Mouse (Mus musculus): ENCODE data around the gene Grin3b. TPM values are rescaled to one million over a fixed set of nuclear protein-coding genes. Genes with fewer than 3 reads are reported as not detected.
A peak's percentile ranks its signal among the peaks of the same experiment; 100 is the strongest.

Grin3b gene
- polyA plus RNA-seq, 1 experiment from 2014 or later: 0.49 TPM

- Histone ChIP-seq H3K4me2 (replicated peaks; ENCODE audit: low read depth, low read length) (peak overlapping the region; percentile 11; the same call in 1 of the 2 replicates), H3K9ac (ENCODE audit: low read depth, low read length) (peak overlapping the region; percentile 45; the same call in 1 of the 2 replicates), H3K4me1 (replicated peaks; ENCODE audit: control insufficient read depth, insufficient read depth, low read length) (peaks cover 16% of the 10 kb centered on the region), H3K4me3 (ENCODE audit: low read depth, low read length) (no peak overlapping the region), H3K27me3 (ENCODE audit: control insufficient read depth, insufficient read depth, low read length) (no peaks in the 10 kb centered on the region), H3K27ac (ENCODE audit: low read depth, low read length) (peak overlapping the region; percentile 70), H3K36me3 (ENCODE audit: control insufficient read depth, insufficient read depth, low read length) (no peaks in the 10 kb centered on the region), H3K9me3 (ENCODE audit: control insufficient read depth, low read length) (no peaks in the 10 kb centered on the region)
- WGBS: 19% methylated on average over 16 of the region's 16 CpGs
- ATAC-seq (ENCODE audit: low FRiP score) (peak; percentile 72), DNase-seq (ENCODE audit: low spot score) (peak; percentile 71)
Measured at GRCm38 (mm10) chr10:79945507-79946234, 24.8 kb upstream of the Grin3b start.

GRCm38 (mm10) chr10:79946752-79947322 lies 23.7 kb upstream of the Grin3b start:
- DNase-seq (ENCODE audit: low spot score) (no peak), ATAC-seq (ENCODE audit: low FRiP score) (peak; percentile 28; the same call in 1 of the 2 replicates)
- Histone ChIP-seq H3K9me3 (ENCODE audit: control insufficient read depth, low read length) (no peaks in the 10 kb centered on the region), H3K4me1 (replicated peaks; ENCODE audit: control insufficient read depth, insufficient read depth, low read length) (peaks cover 16% of the 10 kb centered on the region), H3K27ac (ENCODE audit: low read depth, low read length) (peak overlapping the region; percentile 58), H3K36me3 (ENCODE audit: control insufficient read depth, insufficient read depth, low read length) (0 out of 2 replicates have a peak, but pooled peaks cover 3% of the 10 kb centered on the region), H3K9ac (ENCODE audit: low read depth, low read length) (0 out of 2 replicates have a peak overlapping the region, but pooled peaks have one; percentile 11), H3K4me3 (ENCODE audit: low read depth, low read length) (no peak overlapping the region), H3K27me3 (ENCODE audit: control insufficient read depth, insufficient read depth, low read length) (no peaks in the 10 kb centered on the region), H3K4me2 (replicated peaks; ENCODE audit: low read depth, low read length) (no peak overlapping the region; the same call in 1 of the 2 replicates)
- 14% methylated on average over 7 of the region's 7 CpGs for WGBS

- no peak for DNase-seq (ENCODE audit: low spot score)
- ATAC-seq (ENCODE audit: low FRiP score): no peak
- WGBS: 69% methylated on average over 6 of the region's 6 CpGs
- H3K36me3 ChIP-seq (ENCODE audit: control insufficient read depth, insufficient read depth, low read length): 0 out of 2 replicates have a peak, but pooled peaks cover 3% of the 10 kb centered on the region
- no peak overlapping the region for H3K9ac ChIP-seq (ENCODE audit: low read depth, low read length)
- no peaks in the 10 kb centered on the region for H3K27me3 ChIP-seq (ENCODE audit: control insufficient read depth, insufficient read depth, low read length)
- peak overlapping the region; percentile 58; the same call in 1 of the 2 replicates for H3K27ac ChIP-seq (ENCODE audit: low read depth, low read length)
- no peak overlapping the region for H3K4me2 ChIP-seq (replicated peaks; ENCODE audit: low read depth, low read length)
- H3K9me3 ChIP-seq (ENCODE audit: control insufficient read depth, low read length): no peaks in the 10 kb centered on the region
- H3K4me1 ChIP-seq (replicated peaks; ENCODE audit: control insufficient read depth, insufficient read depth, low read length): peaks cover 16% of the 10 kb centered on the region
- H3K4me3 ChIP-seq (ENCODE audit: low read depth, low read length): no peak overlapping the region
Measured at GRCm38 (mm10) chr10:79947502-79947901, 23.0 kb upstream of the Grin3b start.

- no peak for DNase-seq (ENCODE audit: low spot score)
- no peak overlapping the region for H3K9ac ChIP-seq (ENCODE audit: low read depth, low read length)
- H3K36me3 ChIP-seq (ENCODE audit: control insufficient read depth, insufficient read depth, low read length): 0 out of 2 replicates have a peak, but pooled peaks cover 6% of the 10 kb centered on the region
- no peak overlapping the region for H3K4me3 ChIP-seq (ENCODE audit: low read depth, low read length)
- ATAC-seq (ENCODE audit: low FRiP score): no peak
- WGBS: 86% methylated on average over 4 of the region's 4 CpGs
- no peak overlapping the region for H3K4me2 ChIP-seq (replicated peaks; ENCODE audit: low read depth, low read length)
- H3K27ac ChIP-seq (ENCODE audit: low read depth, low read length): no peak overlapping the region
- no peaks in the 10 kb centered on the region for H3K27me3 ChIP-seq (ENCODE audit: control insufficient read depth, insufficient read depth, low read length)
- no peaks in the 10 kb centered on the region for H3K9me3 ChIP-seq (ENCODE audit: control insufficient read depth, low read length)
- H3K4me1 ChIP-seq (replicated peaks; ENCODE audit: control insufficient read depth, insufficient read depth, low read length): peaks cover 16% of the 10 kb centered on the region
Measured at GRCm38 (mm10) chr10:79949873-79950272, 20.6 kb upstream of the Grin3b start.

GRCm38 (mm10) chr10:79950661-79951060 lies 19.9 kb upstream of the Grin3b start:
- no peaks in the 10 kb centered on the region for H3K9me3 ChIP-seq (ENCODE audit: control insufficient read depth, low read length)
- DNase-seq (ENCODE audit: low spot score) (no peak), ATAC-seq (ENCODE audit: low FRiP score) (no peak)
- H3K4me3 ChIP-seq (ENCODE audit: low read depth, low read length): no peak overlapping the region
- H3K4me1 ChIP-seq (replicated peaks; ENCODE audit: control insufficient read depth, insufficient read depth, low read length): peaks cover 12% of the 10 kb centered on the region
- 0 out of 2 replicates have a peak, but pooled peaks cover 6% of the 10 kb centered on the region for H3K36me3 ChIP-seq (ENCODE audit: control insufficient read depth, insufficient read depth, low read length)
- H3K9ac ChIP-seq (ENCODE audit: low read depth, low read length): no peak overlapping the region
- H3K4me2 ChIP-seq (replicated peaks; ENCODE audit: low read depth, low read length): no peak overlapping the region
- no peaks in the 10 kb centered on the region for H3K27me3 ChIP-seq (ENCODE audit: control insufficient read depth, insufficient read depth, low read length)
- WGBS: 84% methylated on average over 18 of the region's 18 CpGs
- no peak overlapping the region for H3K27ac ChIP-seq (ENCODE audit: low read depth, low read length)

- no peak overlapping the region for H3K4me2 ChIP-seq (replicated peaks; ENCODE audit: low read depth, low read length)
- no peaks in the 10 kb centered on the region for H3K27me3 ChIP-seq (ENCODE audit: control insufficient read depth, insufficient read depth, low read length)
- DNase-seq (ENCODE audit: low spot score) (no peak), ATAC-seq (ENCODE audit: low FRiP score) (no peak)
- H3K9ac ChIP-seq (ENCODE audit: low read depth, low read length): no peak overlapping the region
- WGBS: 86% methylated on average over 6 of the region's 6 CpGs
- H3K4me3 ChIP-seq (ENCODE audit: low read depth, low read length): no peak overlapping the region
- 0 out of 2 replicates have a peak, but pooled peaks cover 6% of the 10 kb centered on the region for H3K36me3 ChIP-seq (ENCODE audit: control insufficient read depth, insufficient read depth, low read length)
- H3K4me1 ChIP-seq (replicated peaks; ENCODE audit: control insufficient read depth, insufficient read depth, low read length): no peaks in the 10 kb centered on the region
- no peak overlapping the region for H3K27ac ChIP-seq (ENCODE audit: low read depth, low read length)
- H3K9me3 ChIP-seq (ENCODE audit: control insufficient read depth, low read length): no peaks in the 10 kb centered on the region
Measured at GRCm38 (mm10) chr10:79953946-79954345, 16.6 kb upstream of the Grin3b start.

- Histone ChIP-seq H3K36me3 (ENCODE audit: control insufficient read depth, insufficient read depth, low read length) (0 out of 2 replicates have a peak, but pooled peaks cover 6% of the 10 kb centered on the region), H3K4me1 (replicated peaks; ENCODE audit: control insufficient read depth, insufficient read depth, low read length) (peaks cover 2% of the 10 kb centered on the region; the same call in 1 of the 2 replicates), H3K4me2 (replicated peaks; ENCODE audit: low read depth, low read length) (no peak overlapping the region), H3K27ac (ENCODE audit: low read depth, low read length) (no peak overlapping the region), H3K9ac (ENCODE audit: low read depth, low read length) (no peak overlapping the region), H3K27me3 (ENCODE audit: control insufficient read depth, insufficient read depth, low read length) (no peaks in the 10 kb centered on the region), H3K9me3 (ENCODE audit: control insufficient read depth, low read length) (no peaks in the 10 kb centered on the region), H3K4me3 (ENCODE audit: low read depth, low read length) (no peak overlapping the region)
- DNase-seq (ENCODE audit: low spot score): no peak
- ATAC-seq (ENCODE audit: low FRiP score): no peak
- 77% methylated on average over 9 of the region's 9 CpGs for WGBS
Measured at GRCm38 (mm10) chr10:79955691-79956090, 14.8 kb upstream of the Grin3b start.

- H3K9me3 ChIP-seq (ENCODE audit: control insufficient read depth, low read length): no peaks in the 10 kb centered on the region
- H3K36me3 ChIP-seq (ENCODE audit: control insufficient read depth, insufficient read depth, low read length): 0 out of 2 replicates have a peak, but pooled peaks cover 4% of the 10 kb centered on the region
- ATAC-seq (ENCODE audit: low FRiP score) (no peak), DNase-seq (ENCODE audit: low spot score) (no peak)
- no peaks in the 10 kb centered on the region for H3K27me3 ChIP-seq (ENCODE audit: control insufficient read depth, insufficient read depth, low read length)
- peaks cover 6% of the 10 kb centered on the region; the same call in 1 of the 2 replicates for H3K4me1 ChIP-seq (replicated peaks; ENCODE audit: control insufficient read depth, insufficient read depth, low read length)
- 19% methylated on average over 4 of the region's 4 CpGs for WGBS
- H3K9ac ChIP-seq (ENCODE audit: low read depth, low read length): no peak overlapping the region
- no peak overlapping the region for H3K4me2 ChIP-seq (replicated peaks; ENCODE audit: low read depth, low read length)
- H3K27ac ChIP-seq (ENCODE audit: low read depth, low read length): no peak overlapping the region
- no peak overlapping the region for H3K4me3 ChIP-seq (ENCODE audit: low read depth, low read length)
Measured at GRCm38 (mm10) chr10:79956643-79957154, 13.8 kb upstream of the Grin3b start.

All from hindbrain, embryonic 11.5 days (tissue).